Mouse (Mus musculus) embryonic facial prominence, embryonic 13.5 days (tissue): ENCODE results near the gene Ikbke. TPM values are rescaled to one million over a fixed set of nuclear protein-coding genes. Genes with fewer than 3 reads are reported as not detected.

ENCODE experiments used
- ATAC-seq: fragments of 200-750 bp; cut with Nextera tagmentation; 2 replicates; pipeline ENCODE4 v1.8.0; 2017; ENCODE audit warnings: low read depth; ENCODE audit not compliant: insufficient number of reproducible peaks, insufficient read depth, low FRiP score, low TSS enrichment
- H3K27ac ChIP-seq: fragments of 300-500 bp; sonication (generic); 2 replicates; pipeline ENCODE4 v1.5.1; 2015; ENCODE audit warnings: moderate library complexity, mild to moderate bottlenecking, inconsistent platforms
- H3K27me3 ChIP-seq: fragments of 300-500 bp; sonication (generic); 2 replicates; pipeline ENCODE4 v1.6.1; 2015; ENCODE audit warnings: mild to moderate bottlenecking, inconsistent platforms
- H3K36me3 ChIP-seq: fragments of 300-500 bp; sonication (generic); 2 replicates; pipeline ENCODE4 v1.6.1; 2015; ENCODE audit warnings: mild to moderate bottlenecking, inconsistent platforms
- H3K4me1 ChIP-seq: fragments of 300-500 bp; sonication (generic); 2 replicates; pipeline ENCODE4 v1.6.1; 2015; ENCODE audit warnings: inconsistent platforms
- H3K4me2 ChIP-seq: fragments of 300-500 bp; sonication (generic); 2 replicates; pipeline ENCODE4 v1.6.1; 2015; ENCODE audit warnings: moderate library complexity, mild to moderate bottlenecking, inconsistent platforms
- H3K4me3 ChIP-seq: fragments of 300-500 bp; sonication (generic); 2 replicates; pipeline ENCODE4 v1.5.1; 2015; ENCODE audit warnings: mild to moderate bottlenecking, inconsistent platforms
- H3K9ac ChIP-seq: fragments of 300-500 bp; sonication (generic); 2 replicates; pipeline ENCODE4 v1.6.1; 2015; ENCODE audit warnings: mild to moderate bottlenecking, inconsistent platforms
- H3K9me3 ChIP-seq: fragments of 300-500 bp; sonication (generic); 2 replicates; pipeline ENCODE4 v1.6.1; 2016; ENCODE audit warnings: inconsistent platforms
- WGBS: fragments of 180-500 bp; shearing (Covaris S2); methylation state at CpG from one replicate; pipeline ENCODE4 v1.1.7; 2015; ENCODE audit warnings: mixed read lengths; 5-methylcytosine and 5-hydroxymethylcytosine counted together
- polyA plus RNA-seq: library from polyadenylated mRNA; unstranded; fragments of >200 nt; fragmentation: Nextera tagmentation; extraction: Ambion mirVana; gene quantifications from 2 replicates; pipeline ENCODE4 v1.2.1, GENCODE M21; 2015

The Ikbke gene
- polyA plus RNA-seq, 1 experiment from 2014 or later, result 2.7 TPM

DNA sequence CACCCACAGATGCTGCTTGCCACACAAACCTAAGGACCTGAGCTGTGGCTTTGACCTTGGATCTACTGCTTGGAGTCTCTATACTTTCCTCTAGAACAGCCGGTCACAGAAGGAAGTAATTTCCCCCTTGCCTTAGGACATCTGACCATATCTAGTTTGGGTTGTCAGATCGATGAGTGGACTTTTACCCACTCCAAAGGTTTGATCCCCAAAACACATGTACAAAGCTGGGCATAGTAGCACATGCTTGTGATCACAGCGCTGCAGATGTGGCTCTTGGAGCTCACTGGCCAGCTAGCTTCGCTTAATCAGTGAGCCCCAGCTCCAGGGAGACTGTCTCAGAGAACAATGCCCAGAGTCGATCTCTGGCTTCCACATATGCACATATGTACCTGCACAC lies 71.3 kb downstream of the Ikbke start:
- H3K27ac ChIP-seq, result no peak overlapping the region
- no peak for ATAC-seq
- WGBS, result 78% methylated on average over 5 of the region's 5 CpGs
- no peak overlapping the region for H3K4me3 ChIP-seq
- no peak overlapping the region for H3K4me2 ChIP-seq
- peaks cover 11% of the 10 kb centered on the region for H3K4me1 ChIP-seq
- H3K36me3 ChIP-seq, result no peaks in the 10 kb centered on the region
- no peaks in the 10 kb centered on the region for H3K9me3 ChIP-seq
- peaks cover 3% of the 10 kb centered on the region; the same call in 1 of the 2 replicates for H3K27me3 ChIP-seq
- no peak overlapping the region for H3K9ac ChIP-seq

DNA sequence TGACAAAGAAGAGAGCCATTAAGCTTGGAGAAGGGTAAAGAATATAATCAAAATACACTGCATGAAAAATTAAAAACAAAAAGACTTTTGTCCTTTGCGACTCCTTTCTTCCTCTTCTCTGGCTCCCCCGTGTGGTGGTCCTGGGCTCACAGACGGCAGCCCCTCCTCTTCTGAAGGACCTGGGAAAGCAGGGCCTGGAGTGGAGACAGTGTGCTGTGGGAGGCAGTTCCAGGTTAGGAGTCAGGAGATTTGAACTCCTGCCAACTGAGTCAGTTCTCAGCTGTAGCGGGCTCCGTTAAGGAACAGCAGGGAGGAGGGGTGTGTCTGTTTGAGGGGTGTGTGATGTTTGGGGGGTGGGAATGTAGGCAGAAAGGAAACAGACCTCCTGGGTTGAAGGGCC lies 71.9 kb downstream of the Ikbke start:
- H3K4me3 ChIP-seq, result no peak overlapping the region
- no peak overlapping the region for H3K4me2 ChIP-seq
- no peak overlapping the region for H3K27ac ChIP-seq
- H3K9me3 ChIP-seq, result no peaks in the 10 kb centered on the region
- WGBS, result 6% methylated on average over 5 of the region's 5 CpGs
- ATAC-seq, result no peak
- H3K9ac ChIP-seq, result no peak overlapping the region
- peaks cover 3% of the 10 kb centered on the region; the same call in 1 of the 2 replicates for H3K27me3 ChIP-seq
- H3K36me3 ChIP-seq, result no peaks in the 10 kb centered on the region
- 0 out of 2 replicates have a peak, but pooled peaks cover 9% of the 10 kb centered on the region for H3K4me1 ChIP-seq

DNA sequence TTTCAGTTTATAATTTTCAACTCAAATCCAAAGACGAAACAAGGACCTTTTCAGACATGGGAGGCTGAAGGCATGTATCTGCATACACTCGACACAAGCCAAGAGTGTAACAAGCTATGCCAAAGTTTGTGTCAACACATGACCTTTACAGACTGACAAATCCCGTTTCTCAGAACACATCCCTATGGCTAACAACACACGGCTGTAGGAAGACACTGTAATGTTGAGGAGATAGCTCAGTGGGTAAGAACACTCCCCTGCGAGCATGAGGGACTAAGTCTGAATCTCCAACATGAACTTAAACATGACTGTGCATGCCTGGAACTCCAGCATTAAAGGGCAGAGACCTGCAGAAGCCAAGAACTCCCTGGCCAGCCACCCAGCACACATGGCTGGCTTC lies 73.1 kb downstream of the Ikbke start:
- 78% methylated on average over 5 of the region's 5 CpGs for WGBS
- no peaks in the 10 kb centered on the region for H3K36me3 ChIP-seq
- H3K4me2 ChIP-seq, result no peak overlapping the region
- no peak overlapping the region for H3K9ac ChIP-seq
- H3K27me3 ChIP-seq, result peaks cover 3% of the 10 kb centered on the region; the same call in 1 of the 2 replicates
- H3K27ac ChIP-seq, result no peak overlapping the region
- H3K4me1 ChIP-seq, result peaks cover 15% of the 10 kb centered on the region
- ATAC-seq, result no peak
- H3K4me3 ChIP-seq, result no peak overlapping the region
- H3K9me3 ChIP-seq, result no peaks in the 10 kb centered on the region

DNA sequence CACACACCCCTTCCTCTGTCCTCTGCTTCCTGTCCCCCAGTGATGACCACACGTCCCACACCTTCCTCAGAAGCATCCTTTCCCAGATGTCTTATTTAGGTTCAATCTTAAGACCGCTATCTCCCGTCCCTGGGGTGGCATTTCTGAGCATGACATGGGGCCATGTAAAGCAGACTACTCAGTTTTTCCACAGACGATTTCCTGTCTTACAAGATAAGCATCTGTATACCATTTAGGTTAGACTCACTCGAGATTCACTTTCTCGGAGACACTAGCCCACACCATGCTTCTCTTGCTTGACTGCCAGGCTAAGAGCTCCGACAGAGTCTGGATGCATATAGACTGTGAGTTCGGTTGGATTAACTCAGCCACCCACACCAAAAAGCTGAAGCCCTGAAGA lies 74.9 kb downstream of the Ikbke start:
- Histone ChIP-seq H3K4me2 (no peak overlapping the region), H3K4me3 (no peak overlapping the region), H3K36me3 (no peaks in the 10 kb centered on the region), H3K9ac (no peak overlapping the region), H3K9me3 (no peaks in the 10 kb centered on the region), H3K4me1 (peaks cover 26% of the 10 kb centered on the region), H3K27ac (no peak overlapping the region), H3K27me3 (peaks cover 3% of the 10 kb centered on the region; the same call in 1 of the 2 replicates)
- 64% methylated on average over 8 of the region's 8 CpGs for WGBS
- no peak for ATAC-seq

Other genes starting within 250 kb of the Ikbke start
- gene Mapkapk2, start 181.8 kb downstream of the Ikbke start, polyA plus RNA-seq, result 39.8 and 40.4 TPM in 2 replicates
- 3.3 and 3.9 TPM in 2 replicates for gene Dyrk3, start 141.3 kb downstream of the Ikbke start, polyA plus RNA-seq
- gene Eif2d, start 126.4 kb downstream of the Ikbke start, polyA plus RNA-seq, result 61.3 and 68.7 TPM in 2 replicates
- gene Rassf5, start 34.3 kb downstream of the Ikbke start, polyA plus RNA-seq, result 1.7 and 1.8 TPM in 2 replicates
- gene Srgap2, start 247.7 kb upstream of the Ikbke start, polyA plus RNA-seq, result 16.6 and 20.0 TPM in 2 replicates
- gene Fam72a, start 248.3 kb upstream of the Ikbke start, polyA plus RNA-seq, result 3.3 and 3.5 TPM in 2 replicates